In genomic region chr15:79961366-79961921, GRCm38 (mm10) we compare ENCODE assay signal across 10 mouse cellular contexts. TPM values are rescaled to one million over a fixed set of nuclear protein-coding genes. Genes with fewer than 3 reads are reported as not detected.
A peak's percentile ranks its signal among the peaks of the same experiment; 100 is the strongest.
DNase-seq lines count a peak whose midpoint lies in the region; ATAC-seq and TF ChIP-seq lines count a peak whose summit lies in the region.
"Had no signal": no experiment of that assay in that cellular context is flagged by ENCODE, and none has a peak within 500 bp of the region (broad histone marks: within the 10 kb centered on the region; RNA-seq: fewer than 3 reads in every experiment).

No protein-coding gene starts in this region.

- no peaks in the 10 kb centered on the region for H3K9me3 ChIP-seq in kidney, embryonic 16.5 days (ENCODE audit: low read length)
- H3K9me3 ChIP-seq in heart, embryonic 14.5 days (ENCODE audit: control insufficient read depth, low read length): no peaks in the 10 kb centered on the region
- no peaks in the 10 kb centered on the region for H3K9me3 ChIP-seq in stomach, postnatal 0 days (ENCODE audit: control insufficient read depth, low read length)
- H3K9me3 ChIP-seq: limb, embryonic 12.5 days had no signal

- WGBS in kidney, embryonic 16.5 days: 55% methylated on average over 9 of the region's 9 CpGs
- 58% methylated on average over 9 of the region's 9 CpGs for WGBS in heart, embryonic 14.5 days
- WGBS in stomach, postnatal 0 days: 59% methylated on average over 9 of the region's 9 CpGs

- no peak overlapping the region for H3K27ac ChIP-seq in kidney, embryonic 16.5 days (ENCODE audit: low read length)
- H3K27ac ChIP-seq in heart, embryonic 14.5 days (replicated peaks in 1 of 2; ENCODE audit: control insufficient read depth in 1 of 2, insufficient read depth in 1 of 2, low read depth in 2 of 2, low read length in 2 of 2): no peak overlapping the region
- no peak overlapping the region for H3K27ac ChIP-seq in stomach, postnatal 0 days (replicated peaks)
- H3K27ac ChIP-seq: limb, embryonic 12.5 days had no signal

- TF ChIP-seq CTCF in stomach, postnatal 0 days (IDR thresholded peaks at IDR 0.05; ENCODE audit: low read depth): peak; percentile 51

- H3K4me2 ChIP-seq in kidney, embryonic 16.5 days (replicated peaks; ENCODE audit: low read depth, low read length): no peak overlapping the region
- no peak overlapping the region for H3K4me2 ChIP-seq in heart, embryonic 14.5 days (ENCODE audit: low read length)
- H3K4me2 ChIP-seq in stomach, postnatal 0 days (replicated peaks; ENCODE audit: low read depth): no peak overlapping the region
- H3K4me2 ChIP-seq: limb, embryonic 12.5 days had no signal

- no peak for TF ChIP-seq EP300 in stomach, postnatal 0 days (optimal IDR thresholded peaks at IDR 0.05)

- no peaks in the 10 kb centered on the region for H3K27me3 ChIP-seq in kidney, embryonic 16.5 days (ENCODE audit: insufficient read depth, low read length)
- H3K27me3 ChIP-seq in heart, embryonic 14.5 days (ENCODE audit: control insufficient read depth, insufficient read depth, low read length): no peaks in the 10 kb centered on the region
- no peaks in the 10 kb centered on the region for H3K27me3 ChIP-seq in stomach, postnatal 0 days (ENCODE audit: control insufficient read depth, insufficient read depth, low read length)
- H3K27me3 ChIP-seq: limb, embryonic 12.5 days had no signal

- peak; percentile 55 for ATAC-seq in kidney, embryonic 16.5 days (ENCODE audit: low FRiP score, low TSS enrichment)
- peak; percentile 39; the same call in 1 of the 2 replicates for ATAC-seq in heart, embryonic 14.5 days (ENCODE audit: insufficient number of reproducible peaks, insufficient read depth, low FRiP score, low read depth)
- peak; percentile 61 for ATAC-seq in stomach, postnatal 0 days (ENCODE audit: low FRiP score, low TSS enrichment)
- ATAC-seq in monocyte, adult 5-6 weeks (replicated peaks; ENCODE audit: insufficient number of reproducible peaks, low FRiP score, low TSS enrichment, poor library complexity, severe bottlenecking): no peak

- no peak overlapping the region for H3K4me3 ChIP-seq in kidney, embryonic 16.5 days (ENCODE audit: low read length)
- H3K4me3 ChIP-seq in heart, embryonic 14.5 days (ENCODE audit: control insufficient read depth in 1 of 2, insufficient read depth in 1 of 2, low read depth in 1 of 2, low read length in 2 of 2): no peak overlapping the region
- H3K4me3 ChIP-seq in stomach, postnatal 0 days (ENCODE audit: low read depth, low read length): no peak overlapping the region
- H3K4me3 ChIP-seq: limb, embryonic 12.5 days; myocyte had no signal

- no peak overlapping the region for H3K9ac ChIP-seq in kidney, embryonic 16.5 days (replicated peaks; ENCODE audit: low read length)
- H3K9ac ChIP-seq in heart, embryonic 14.5 days (ENCODE audit: low read length): no peak overlapping the region
- no peak overlapping the region for H3K9ac ChIP-seq in stomach, postnatal 0 days (ENCODE audit: low read length)
- H3K9ac ChIP-seq: limb, embryonic 12.5 days had no signal

- DNase-seq in kidney, adult 11 months: no peak
- DNase-seq in right cerebral cortex, postnatal 10 days (ENCODE audit: low spot score in 2 of 2): peak; percentile 45 to 60
- no peak for DNase-seq in right cerebral cortex, postnatal 14 days
- no peak for DNase-seq in stomach, postnatal 0 days (ENCODE audit: low spot score)
- no peak for DNase-seq in adrenal gland, adult 8-10 months

- H3K4me1 ChIP-seq in kidney, embryonic 16.5 days (ENCODE audit: insufficient read depth, low read length): no peaks in the 10 kb centered on the region
- no peaks in the 10 kb centered on the region for H3K4me1 ChIP-seq in heart, embryonic 14.5 days (ENCODE audit: control insufficient read depth in 2 of 2, insufficient read depth in 2 of 2, low read length in 2 of 2)
- H3K4me1 ChIP-seq in stomach, postnatal 0 days (replicated peaks; ENCODE audit: control insufficient read depth, insufficient read depth): no peaks in the 10 kb centered on the region

- no peaks in the 10 kb centered on the region for H3K36me3 ChIP-seq in kidney, embryonic 16.5 days (ENCODE audit: insufficient read depth, low read length)
- H3K36me3 ChIP-seq in heart, embryonic 14.5 days (ENCODE audit: control insufficient read depth, insufficient read depth, low read length): no peaks in the 10 kb centered on the region
- H3K36me3 ChIP-seq in stomach, postnatal 0 days (ENCODE audit: control insufficient read depth, insufficient read depth, low read length): no peaks in the 10 kb centered on the region
- H3K36me3 ChIP-seq: limb, embryonic 12.5 days had no signal

RNA-seq across cellular contexts. Expression of gene Cbx7, which starts 9.5 kb away (rescaled TPM):
- polyA plus RNA-seq in kidney, embryonic 16.5 days (2015; fragmentation: Nextera tagmentation; extraction: Ambion mirVana): 3.3 and 3.9 TPM in 2 replicates
- polyA plus RNA-seq in heart, embryonic 14.5 days (2014; fragmentation: Nextera tagmentation; extraction: Ambion mirVana): 0.78 and 1.5 TPM in 2 replicates
- polyA plus RNA-seq in stomach, postnatal 0 days (2015; fragmentation: Nextera tagmentation; extraction: Ambion mirVana): 4.8 and 5.5 TPM in 2 replicates
- total RNA-seq in adrenal gland, adult 8-10 months (2022): 10 to 100 TPM; 27.5 to 51.1 (median 40.9) TPM
- total RNA-seq in monocyte, adult 5-6 weeks (2017): 17.8 to 33.8 TPM (median 17.9 TPM) in 3 replicates

RNA-seq across cellular contexts. Expression of gene Pdgfb, which starts 53.3 kb away (rescaled TPM):
- polyA plus RNA-seq in kidney, embryonic 16.5 days (2015; fragmentation: Nextera tagmentation; extraction: Ambion mirVana): 4.3 and 6.2 TPM in 2 replicates
- polyA plus RNA-seq in heart, embryonic 14.5 days (2014; fragmentation: Nextera tagmentation; extraction: Ambion mirVana): 4.9 and 5.2 TPM in 2 replicates
- polyA plus RNA-seq in stomach, postnatal 0 days (2015; fragmentation: Nextera tagmentation; extraction: Ambion mirVana): 3.1 and 3.6 TPM in 2 replicates
- 10 to 100 TPM; 42.7 to 52.9 (median 43.2) TPM for total RNA-seq in adrenal gland, adult 8-10 months (2022)
- 14.3 to 55.2 TPM (median 25.5 TPM) in 3 replicates for total RNA-seq in monocyte, adult 5-6 weeks (2017)

Comparison
In these comparisons a context has a peak if more than half of its experiments do, and no peak if none do; other contexts are left out.
1. DNase-seq: peak in right cerebral cortex, postnatal 10 days (2 of 2); none in kidney, adult 11 months (single experiment), right cerebral cortex, postnatal 14 days (single experiment), stomach, postnatal 0 days (single experiment) and adrenal gland, adult 8-10 months (single experiment).